Mouse (Mus musculus): Measurements from ENCODE around the gene Sirt3.
"Not testable (repeated sequence)": the region's sequence is repeated elsewhere in the genome, so short reads cannot be mapped to it uniquely, and the experiment has no call there.

GRCm38 (mm10) chr7:140890636-140891035 lies 8.5 kb upstream of the Sirt3 start:
- not testable (repeated sequence) for TF ChIP-seq POLR2A (IDR thresholded peaks at IDR 0.05; ENCODE audit: control insufficient read depth, extremely low read depth, insufficient read depth, low read length, poor library complexity); CTCF (IDR thresholded peaks at IDR 0.05; ENCODE audit: borderline replicate concordance, control insufficient read depth, extremely low read depth, insufficient read depth, low read length, poor library complexity)
